Mouse (Mus musculus) stomach, embryonic 16.5 days (tissue): ENCODE measurements at regions not wholly inside any gene's neighbourhood (a gene's known extent, or its start where the extent isn't known, plus 50 kb on each side); places are given as distances from the start of the nearest gene placed in this dataset.

Source experiments
- ATAC-seq: fragments of 200-750 bp; cut with Nextera tagmentation; 2 replicates; pipeline ENCODE4 v1.8.0; 2017; ENCODE audit warnings: moderate number of reproducible peaks, moderate TSS enrichment; ENCODE audit not compliant: insufficient read depth, low FRiP score
- H3K27ac ChIP-seq: fragments of 300-500 bp; sonication (generic); 2 replicates; pipeline ENCODE4 v1.5.1; 2014; ENCODE audit warnings: low read length
- H3K27me3 ChIP-seq: fragments of 300-500 bp; sonication (generic); 2 replicates; pipeline ENCODE4 v1.6.1; 2014; ENCODE audit warnings: low read length, control low read depth, mixed read lengths; ENCODE audit not compliant: control insufficient read depth, insufficient read depth
- H3K36me3 ChIP-seq: fragments of 300-500 bp; sonication (generic); 2 replicates; pipeline ENCODE4 v1.6.1; 2014; ENCODE audit warnings: low read length; ENCODE audit not compliant: control insufficient read depth, insufficient read depth
- H3K4me1 ChIP-seq: fragments of 300-500 bp; sonication (generic); 2 replicates; pipeline ENCODE4 v1.6.1; 2014; ENCODE audit warnings: low read length, control low read depth, mixed read lengths; ENCODE audit not compliant: control insufficient read depth, insufficient read depth
- H3K4me2 ChIP-seq: fragments of 300-500 bp; sonication (generic); 2 replicates; pipeline ENCODE4 v1.6.1; 2014; ENCODE audit warnings: low read depth, low read length, mixed read lengths
- H3K4me3 ChIP-seq: fragments of 300-500 bp; sonication (generic); replicated peaks from 2 replicates; pipeline ENCODE4 v1.5.1; 2014; ENCODE audit warnings: mild to moderate bottlenecking, low read length
- H3K9ac ChIP-seq: fragments of 300-500 bp; sonication (generic); 2 replicates; pipeline ENCODE4 v1.6.1; 2014; ENCODE audit warnings: low read length
- H3K9me3 ChIP-seq: fragments of 300-500 bp; sonication (generic); replicated peaks from 2 replicates; pipeline ENCODE4 v1.6.1; 2016; ENCODE audit warnings: low read length, control low read depth; ENCODE audit not compliant: control insufficient read depth
- WGBS: fragments of 180-500 bp; shearing (Covaris S2); extraction: QIAGEN DNeasy Blood & Tissue Kit; methylation state at CpG from one replicate; pipeline ENCODE4 v1.1.7; 2014; 5-methylcytosine and 5-hydroxymethylcytosine counted together

DNA sequence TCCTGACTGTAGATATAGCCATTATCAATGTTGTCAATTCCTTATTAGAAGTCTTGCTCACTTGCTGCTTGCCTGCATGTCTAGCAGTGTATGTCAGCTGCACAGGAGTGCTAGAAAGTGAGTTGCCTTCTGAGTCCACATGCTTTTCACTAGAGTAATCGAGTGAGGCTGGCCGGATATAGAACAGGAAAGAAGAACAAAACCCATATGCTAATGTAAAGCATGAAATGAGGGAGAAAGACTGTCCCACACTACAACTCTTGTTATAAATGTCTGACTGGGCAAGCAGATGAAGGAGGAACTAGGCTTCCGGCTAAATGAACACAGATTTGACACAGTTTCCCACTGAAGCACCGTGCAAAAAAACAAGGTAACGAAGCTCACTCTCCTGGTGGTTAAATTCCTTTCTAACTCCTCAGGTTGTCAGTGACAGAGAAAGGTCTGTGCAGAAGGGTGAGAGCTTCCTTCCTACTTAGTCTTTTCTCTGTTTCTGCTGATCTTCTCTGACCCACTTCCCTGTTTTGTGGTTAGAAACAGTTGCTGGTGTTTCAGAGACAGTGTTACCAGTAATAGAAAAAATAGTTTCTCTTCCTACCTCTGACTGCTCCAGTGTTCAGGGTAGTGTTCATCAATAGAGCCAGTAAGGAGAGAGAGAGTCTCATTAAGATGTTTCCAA is 399.0 kb downstream of the Atp23 start:
- Histone ChIP-seq H3K27ac (no peak overlapping the region), H3K36me3 (no peaks in the 10 kb centered on the region), H3K9ac (no peak overlapping the region), H3K9me3 (no peaks in the 10 kb centered on the region), H3K4me2 (no peak overlapping the region), H3K4me3 (no peak overlapping the region), H3K4me1 (no peaks in the 10 kb centered on the region), H3K27me3 (no peaks in the 10 kb centered on the region)
- 63% methylated on average over 5 of the region's 5 CpGs for WGBS
- ATAC-seq, result no peak

DNA sequence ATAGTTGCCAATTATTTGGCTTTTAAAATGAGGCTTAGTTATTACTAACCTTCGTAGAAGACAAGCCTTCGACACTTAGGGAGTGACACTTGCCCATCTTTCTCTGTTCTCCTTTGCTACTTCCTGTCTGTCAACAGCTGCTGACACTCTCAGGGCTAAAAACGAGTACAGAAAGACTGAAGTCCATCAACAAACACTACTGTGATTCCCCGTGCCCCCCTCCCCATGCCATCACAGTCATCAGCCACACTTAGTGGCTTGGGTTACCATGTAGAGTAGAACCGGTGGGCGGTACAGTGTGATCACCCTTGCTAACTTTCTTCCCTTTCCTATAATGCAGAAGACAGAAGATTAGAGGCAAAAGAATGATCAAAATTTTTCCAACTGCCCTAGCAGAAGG is 402.4 kb downstream of the Atp23 start:
- Histone ChIP-seq H3K27me3 (no peaks in the 10 kb centered on the region), H3K4me2 (no peak overlapping the region), H3K4me3 (no peak overlapping the region), H3K4me1 (no peaks in the 10 kb centered on the region), H3K36me3 (no peaks in the 10 kb centered on the region), H3K9ac (no peak overlapping the region), H3K27ac (no peak overlapping the region), H3K9me3 (no peaks in the 10 kb centered on the region)
- no peak for ATAC-seq
- 73% methylated on average over 6 of the region's 6 CpGs for WGBS

DNA sequence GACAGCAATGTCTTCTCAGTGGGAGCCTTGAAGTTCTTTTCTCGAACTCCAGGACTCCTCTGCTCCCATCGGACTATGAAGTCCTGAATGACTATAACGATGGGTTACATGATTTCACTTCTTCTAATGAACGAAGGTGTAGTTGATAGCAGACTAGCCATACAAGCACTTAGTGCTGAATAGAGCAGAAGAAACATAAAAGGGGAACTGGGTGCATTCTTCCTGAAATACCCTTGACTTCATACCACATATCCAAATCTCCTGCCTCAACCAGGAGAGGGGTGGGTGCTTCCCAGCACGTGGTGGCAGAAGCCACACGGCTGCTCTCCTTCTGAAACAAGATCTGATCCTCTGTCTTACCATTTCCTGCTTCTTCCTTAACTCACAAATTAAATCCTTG is 407.4 kb downstream of the Atp23 start:
- H3K27ac ChIP-seq, result no peak overlapping the region
- H3K9ac ChIP-seq, result no peak overlapping the region
- no peak overlapping the region for H3K4me2 ChIP-seq
- ATAC-seq, result no peak
- H3K9me3 ChIP-seq, result no peaks in the 10 kb centered on the region
- no peak overlapping the region for H3K4me3 ChIP-seq
- H3K27me3 ChIP-seq, result no peaks in the 10 kb centered on the region
- no peaks in the 10 kb centered on the region for H3K36me3 ChIP-seq
- H3K4me1 ChIP-seq, result no peaks in the 10 kb centered on the region
- 80% methylated on average over 6 of the region's 6 CpGs for WGBS

DNA sequence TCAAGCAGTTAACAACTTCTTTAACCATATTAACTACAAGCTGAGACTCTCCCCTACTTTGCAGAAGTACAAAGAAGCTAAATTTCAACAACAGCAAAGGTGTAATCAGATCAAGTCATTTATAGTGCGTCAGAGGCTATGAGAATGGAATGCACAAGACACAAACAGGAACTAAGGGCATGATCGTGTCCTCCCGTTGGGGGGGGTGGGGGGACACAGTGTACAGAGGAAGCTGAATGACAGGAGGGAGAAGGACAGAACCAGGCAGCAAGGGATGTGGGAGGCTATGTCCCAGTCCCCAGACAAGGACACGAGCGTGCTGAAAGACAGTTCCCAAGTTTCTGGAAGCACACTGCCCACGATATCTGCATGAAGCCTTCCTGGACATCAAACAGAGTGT is 408.9 kb downstream of the Atp23 start:
- H3K4me3 ChIP-seq, result no peak overlapping the region
- no peaks in the 10 kb centered on the region for H3K9me3 ChIP-seq
- H3K9ac ChIP-seq, result no peak overlapping the region
- H3K27me3 ChIP-seq, result no peaks in the 10 kb centered on the region
- no peaks in the 10 kb centered on the region for H3K4me1 ChIP-seq
- H3K36me3 ChIP-seq, result no peaks in the 10 kb centered on the region
- 58% methylated on average over 6 of the region's 6 CpGs for WGBS
- H3K4me2 ChIP-seq, result no peak overlapping the region
- no peak overlapping the region for H3K27ac ChIP-seq
- no peak for ATAC-seq

- no peak for ATAC-seq
Measured at GRCm38 (mm10) chr10:126485129-126485528, 416.0 kb downstream of the Atp23 start.

GRCm38 (mm10) chr10:126483479-126483878 is 417.7 kb downstream of the Atp23 start:
- Histone ChIP-seq H3K4me1 (no peaks in the 10 kb centered on the region), H3K27me3 (no peaks in the 10 kb centered on the region), H3K27ac (no peak overlapping the region), H3K4me3 (no peak overlapping the region), H3K4me2 (no peak overlapping the region), H3K9ac (no peak overlapping the region), H3K9me3 (no peaks in the 10 kb centered on the region), H3K36me3 (no peaks in the 10 kb centered on the region)
- WGBS, result 84% methylated on average over 2 of the region's 2 CpGs
- no peak for ATAC-seq

More at GRCm38 (mm10) chr10:126485129-126485528, 416.0 kb downstream of the Atp23 start:
- Histone ChIP-seq H3K9ac (no peak overlapping the region), H3K4me1 (no peaks in the 10 kb centered on the region), H3K4me3 (no peak overlapping the region), H3K9me3 (no peaks in the 10 kb centered on the region), H3K27ac (no peak overlapping the region), H3K4me2 (no peak overlapping the region), H3K27me3 (no peaks in the 10 kb centered on the region), H3K36me3 (no peaks in the 10 kb centered on the region)
- WGBS, result 86% methylated on average over 7 of the region's 7 CpGs

- H3K27ac ChIP-seq, result no peak overlapping the region
- no peak for ATAC-seq
Measured at GRCm38 (mm10) chr10:126480382-126480781, 420.8 kb downstream of the Atp23 start.

GRCm38 (mm10) chr10:126479743-126480142 is 421.4 kb downstream of the Atp23 start:
- Histone ChIP-seq H3K4me2 (no peak overlapping the region), H3K9me3 (no peaks in the 10 kb centered on the region), H3K27me3 (no peaks in the 10 kb centered on the region), H3K4me1 (no peaks in the 10 kb centered on the region), H3K9ac (no peak overlapping the region), H3K4me3 (no peak overlapping the region), H3K27ac (no peak overlapping the region), H3K36me3 (no peaks in the 10 kb centered on the region)
- 36% methylated on average over 2 of the region's 2 CpGs for WGBS
- ATAC-seq, result no peak

More at GRCm38 (mm10) chr10:126480382-126480781, 420.8 kb downstream of the Atp23 start:
- Histone ChIP-seq H3K36me3 (no peaks in the 10 kb centered on the region), H3K4me2 (no peak overlapping the region), H3K9me3 (no peaks in the 10 kb centered on the region), H3K4me3 (no peak overlapping the region), H3K4me1 (no peaks in the 10 kb centered on the region), H3K9ac (no peak overlapping the region), H3K27me3 (no peaks in the 10 kb centered on the region)

- Histone ChIP-seq H3K36me3 (no peaks in the 10 kb centered on the region), H3K4me2 (no peak overlapping the region), H3K9me3 (no peaks in the 10 kb centered on the region), H3K27ac (no peak overlapping the region), H3K9ac (no peak overlapping the region), H3K27me3 (no peaks in the 10 kb centered on the region), H3K4me3 (no peak overlapping the region), H3K4me1 (no peaks in the 10 kb centered on the region)
- WGBS, result 55% methylated on average over 6 of the region's 6 CpGs
- ATAC-seq, result no peak; the same call in 1 of the 2 replicates
Measured at GRCm38 (mm10) chr10:126473050-126473719, 428.0 kb downstream of the Atp23 start.
